Mouse (Mus musculus): ENCODE measurements around the gene Ghrl. TPM values are rescaled to one million over a fixed set of nuclear protein-coding genes. Genes with fewer than 3 reads are reported as not detected.

Gene Ghrl
- total and polyA plus RNA-seq, 3 experiments = 1.1 TPM; not detected in 2

GRCm38 (mm10) chr6:113737318-113738046 lies 17.8 kb upstream of the Ghrl start:
- Histone ChIP-seq H3K27ac (no peak overlapping the region), H3K36me3 (ENCODE audit: control insufficient read depth, insufficient read depth, low read length) (peaks cover 9% of the 10 kb centered on the region; the same call in 1 of the 2 replicates), H3K4me1 (ENCODE audit: control insufficient read depth, insufficient read depth, low read length) (no peaks in the 10 kb centered on the region), H3K9ac (ENCODE audit: low read depth, low read length) (no peak overlapping the region), H3K4me3 (no peak overlapping the region), H3K79me2 (replicated peaks; ENCODE audit: control insufficient read depth, insufficient read depth, low read length) (peaks cover 6% of the 10 kb centered on the region), H3K27me3 (ENCODE audit: control insufficient read depth, insufficient read depth, low read length) (no peaks in the 10 kb centered on the region)
- intact Hi-C loops (cut with DNase I) = no loop called here
- DNase-seq = no peak
- 80% methylated on average over 9 of the region's 9 CpGs for WGBS
- TF ChIP-seq POLR2A (IDR thresholded peaks at IDR 0.05; ENCODE audit: insufficient read depth, low read depth, low read length) (no peak), EP300 (IDR thresholded peaks at IDR 0.05; ENCODE audit: insufficient read depth, low read depth, low read length) (no peak), CTCF (IDR thresholded peaks at IDR 0.05) (no peak)

GRCm38 (mm10) chr6:113731296-113731695 lies 11.6 kb upstream of the Ghrl start:
- Histone ChIP-seq H3K27ac (no peak overlapping the region), H3K4me1 (ENCODE audit: control insufficient read depth, insufficient read depth, low read length) (no peaks in the 10 kb centered on the region), H3K4me3 (no peak overlapping the region), H3K9ac (ENCODE audit: low read depth, low read length) (no peak overlapping the region), H3K36me3 (ENCODE audit: control insufficient read depth, insufficient read depth, low read length) (peaks cover 10% of the 10 kb centered on the region), H3K27me3 (ENCODE audit: control insufficient read depth, insufficient read depth, low read length) (no peaks in the 10 kb centered on the region), H3K79me2 (replicated peaks; ENCODE audit: control insufficient read depth, insufficient read depth, low read length) (peaks cover 2% of the 10 kb centered on the region; the same call in 1 of the 2 replicates)
- DNase-seq = no peak
- TF ChIP-seq POLR2A (IDR thresholded peaks at IDR 0.05; ENCODE audit: insufficient read depth, low read depth, low read length) (no peak), EP300 (IDR thresholded peaks at IDR 0.05; ENCODE audit: insufficient read depth, low read depth, low read length) (no peak), CTCF (IDR thresholded peaks at IDR 0.05) (no peak)
- WGBS = 84% methylated on average over 3 of the region's 3 CpGs
- intact Hi-C loops (cut with DNase I) = no loop called here

- no peak overlapping the region for H3K4me3 ChIP-seq
- intact Hi-C loops (cut with DNase I) = no loop called here
- H3K4me1 ChIP-seq (ENCODE audit: control insufficient read depth, insufficient read depth, low read length) = no peaks in the 10 kb centered on the region
- H3K27ac ChIP-seq = no peak overlapping the region
- peaks cover 2% of the 10 kb centered on the region; the same call in 1 of the 2 replicates for H3K79me2 ChIP-seq (replicated peaks; ENCODE audit: control insufficient read depth, insufficient read depth, low read length)
- no peaks in the 10 kb centered on the region for H3K27me3 ChIP-seq (ENCODE audit: control insufficient read depth, insufficient read depth, low read length)
- DNase-seq = no peak
- no peak for TF ChIP-seq EP300 (IDR thresholded peaks at IDR 0.05; ENCODE audit: insufficient read depth, low read depth, low read length)
- no peak for TF ChIP-seq POLR2A (IDR thresholded peaks at IDR 0.05; ENCODE audit: insufficient read depth, low read depth, low read length)
- TF ChIP-seq CTCF (IDR thresholded peaks at IDR 0.05) = no peak
- H3K9ac ChIP-seq (ENCODE audit: low read depth, low read length) = no peak overlapping the region
- peaks cover 5% of the 10 kb centered on the region for H3K36me3 ChIP-seq (ENCODE audit: control insufficient read depth, insufficient read depth, low read length)
- WGBS = 82% methylated on average over 7 of the region's 7 CpGs
Observed at GRCm38 (mm10) chr6:113728181-113728580, 8.5 kb upstream of the Ghrl start.

- 72% methylated on average over 4 of the region's 4 CpGs for WGBS
- no peak for DNase-seq
- intact Hi-C loops (cut with DNase I) = no loop called here
Observed at GRCm38 (mm10) chr6:113721061-113721460, 1.4 kb upstream of the Ghrl start.

GRCm38 (mm10) chr6:113717541-113717940 lies 2.1 kb downstream of the Ghrl start:
- H3K36me3 ChIP-seq (ENCODE audit: control insufficient read depth, insufficient read depth, low read length) = no peaks in the 10 kb centered on the region; the same call in 1 of the 2 replicates

More at GRCm38 (mm10) chr6:113721061-113721460, 1.4 kb upstream of the Ghrl start:
- no peak for TF ChIP-seq EP300 (IDR thresholded peaks at IDR 0.05; ENCODE audit: insufficient read depth, low read depth, low read length)
- H3K27ac ChIP-seq = no peak overlapping the region
- H3K36me3 ChIP-seq (ENCODE audit: control insufficient read depth, insufficient read depth, low read length) = peaks cover under 1% of the 10 kb centered on the region; the same call in 1 of the 2 replicates
- H3K4me3 ChIP-seq = no peak overlapping the region
- no peaks in the 10 kb centered on the region for H3K79me2 ChIP-seq (replicated peaks; ENCODE audit: control insufficient read depth, insufficient read depth, low read length)
- no peak overlapping the region for H3K9ac ChIP-seq (ENCODE audit: low read depth, low read length)
- H3K27me3 ChIP-seq (ENCODE audit: control insufficient read depth, insufficient read depth, low read length) = no peaks in the 10 kb centered on the region
- H3K4me1 ChIP-seq (ENCODE audit: control insufficient read depth, insufficient read depth, low read length) = no peaks in the 10 kb centered on the region

GRCm38 (mm10) chr6:113714797-113715196 lies 4.9 kb downstream of the Ghrl start:
- H3K4me3 ChIP-seq = no peak overlapping the region
- H3K4me1 ChIP-seq (ENCODE audit: control insufficient read depth, insufficient read depth, low read length) = no peaks in the 10 kb centered on the region
- H3K27me3 ChIP-seq (ENCODE audit: control insufficient read depth, insufficient read depth, low read length) = no peaks in the 10 kb centered on the region
- H3K36me3 ChIP-seq (ENCODE audit: control insufficient read depth, insufficient read depth, low read length) = no peaks in the 10 kb centered on the region; the same call in 1 of the 2 replicates
- no peak overlapping the region for H3K9ac ChIP-seq (ENCODE audit: low read depth, low read length)
- 76% methylated on average over 1 of the region's 1 CpGs for WGBS
- no peaks in the 10 kb centered on the region for H3K79me2 ChIP-seq (replicated peaks; ENCODE audit: control insufficient read depth, insufficient read depth, low read length)
- no peak for TF ChIP-seq POLR2A (IDR thresholded peaks at IDR 0.05; ENCODE audit: insufficient read depth, low read depth, low read length)
- no peak for TF ChIP-seq EP300 (IDR thresholded peaks at IDR 0.05; ENCODE audit: insufficient read depth, low read depth, low read length)
- TF ChIP-seq CTCF (IDR thresholded peaks at IDR 0.05) = no peak
- no peak for DNase-seq
- intact Hi-C loops (cut with DNase I) = no loop called here
- no peak overlapping the region for H3K27ac ChIP-seq

More at GRCm38 (mm10) chr6:113717541-113717940, 2.1 kb downstream of the Ghrl start:
- Histone ChIP-seq H3K27ac (no peak overlapping the region), H3K4me3 (no peak overlapping the region), H3K9ac (ENCODE audit: low read depth, low read length) (no peak overlapping the region), H3K27me3 (ENCODE audit: control insufficient read depth, insufficient read depth, low read length) (no peaks in the 10 kb centered on the region), H3K79me2 (replicated peaks; ENCODE audit: control insufficient read depth, insufficient read depth, low read length) (no peaks in the 10 kb centered on the region), H3K4me1 (ENCODE audit: control insufficient read depth, insufficient read depth, low read length) (no peaks in the 10 kb centered on the region)
- intact Hi-C loops (cut with DNase I) = no loop called here
- no peak for TF ChIP-seq POLR2A (IDR thresholded peaks at IDR 0.05; ENCODE audit: insufficient read depth, low read depth, low read length)
- TF ChIP-seq CTCF (IDR thresholded peaks at IDR 0.05) = no peak
- no peak for TF ChIP-seq EP300 (IDR thresholded peaks at IDR 0.05; ENCODE audit: insufficient read depth, low read depth, low read length)
- no peak for DNase-seq
- WGBS = 90% methylated on average over 3 of the region's 3 CpGs
